Comparison of ENCODE assay signal across 14 mouse cellular contexts in genomic region chr3:84135933-84136332, GRCm38 (mm10). TPM values are rescaled to one million over a fixed set of nuclear protein-coding genes. Genes with fewer than 3 reads are reported as not detected.
DNase-seq lines count a peak whose midpoint lies in the region; ATAC-seq and TF ChIP-seq lines count a peak whose summit lies in the region.
"Had no signal": no experiment of that assay in that cellular context is flagged by ENCODE, and none has a peak within 500 bp of the region (broad histone marks: within the 10 kb centered on the region; RNA-seq: fewer than 3 reads in every experiment).

No protein-coding gene starts in this region.

- H3K27me3 ChIP-seq in heart, embryonic 13.5 days (replicated peaks) = no peaks in the 10 kb centered on the region
- no peaks in the 10 kb centered on the region for H3K27me3 ChIP-seq in lung, embryonic 16.5 days (ENCODE audit: control insufficient read depth, insufficient read depth, low read depth, low read length)
- H3K27me3 ChIP-seq in intestine, postnatal 0 days (replicated peaks; ENCODE audit: control insufficient read depth, insufficient read depth, low read length) = no peaks in the 10 kb centered on the region

- no peak overlapping the region for H3K27ac ChIP-seq in heart, embryonic 13.5 days (replicated peaks)
- no peak overlapping the region for H3K27ac ChIP-seq in lung, embryonic 16.5 days (ENCODE audit: low read length)
- H3K27ac ChIP-seq in intestine, postnatal 0 days (ENCODE audit: low read depth, low read length) = no peak overlapping the region
- H3K27ac ChIP-seq: layer of hippocampus, adult 2 months had no signal

- ATAC-seq in heart, embryonic 13.5 days (ENCODE audit: extremely low read depth, insufficient number of reproducible peaks, low FRiP score, low TSS enrichment) = no peak
- ATAC-seq in lung, embryonic 16.5 days (ENCODE audit: low read depth) = 0 out of 2 replicates have a peak, but pooled peaks have one; percentile 25
- no peak for ATAC-seq in intestine, postnatal 0 days
- ATAC-seq in megakaryocyte progenitor cell, adult 5-6 weeks (replicated peaks; ENCODE audit: poor library complexity) = peak; percentile 5; the same call in 1 of the 2 replicates
- no peak for ATAC-seq in CD4-positive, CD25-positive, alpha-beta regulatory T cell, adult 4 months
- ATAC-seq: hindbrain, embryonic 16.5 days had no signal

- no peak for DNase-seq in heart, adult 8-10 months (ENCODE audit: low spot score)
- no peak for DNase-seq in lung, adult 18-20 months
- no peak for DNase-seq in retina, embryonic 14.5 days (ENCODE audit: low spot score)
- DNase-seq: cerebellum, postnatal 10 days; spleen, adult 18-20 months had no signal

- H3K4me2 ChIP-seq in heart, embryonic 13.5 days = peak overlapping the region; percentile 47
- peak overlapping the region; percentile 2 for H3K4me2 ChIP-seq in lung, embryonic 16.5 days (ENCODE audit: low read depth, low read length)
- peak overlapping the region; percentile 40 for H3K4me2 ChIP-seq in intestine, postnatal 0 days (replicated peaks; ENCODE audit: low read depth)

- 56% methylated on average over 6 of the region's 6 CpGs for WGBS in heart, embryonic 13.5 days
- WGBS in lung, embryonic 16.5 days = 38% methylated on average over 6 of the region's 6 CpGs
- 56% methylated on average over 6 of the region's 6 CpGs for WGBS in intestine, postnatal 0 days

- H3K4me1 ChIP-seq in heart, embryonic 13.5 days = peaks cover 5% of the 10 kb centered on the region; the same call in 1 of the 2 replicates
- peaks cover 4% of the 10 kb centered on the region for H3K4me1 ChIP-seq in lung, embryonic 16.5 days (replicated peaks; ENCODE audit: control insufficient read depth, insufficient read depth, low read length)
- H3K4me1 ChIP-seq in intestine, postnatal 0 days (replicated peaks; ENCODE audit: control insufficient read depth, insufficient read depth, low read length) = no peaks in the 10 kb centered on the region

- H3K4me3 ChIP-seq in heart, embryonic 13.5 days = no peak overlapping the region
- 0 out of 2 replicates have a peak overlapping the region, but pooled peaks have one; percentile 0 for H3K4me3 ChIP-seq in lung, embryonic 16.5 days (ENCODE audit: low read length)
- H3K4me3 ChIP-seq in intestine, postnatal 0 days (ENCODE audit: low read depth, low read length) = no peak overlapping the region
- H3K4me3 ChIP-seq: layer of hippocampus, adult 2 months had no signal

- TF ChIP-seq CTCF in intestine, postnatal 0 days (IDR thresholded peaks at IDR 0.05; ENCODE audit: low read depth) = no peak

- H3K36me3 ChIP-seq in heart, embryonic 13.5 days = no peaks in the 10 kb centered on the region
- H3K36me3 ChIP-seq in lung, embryonic 16.5 days (ENCODE audit: control insufficient read depth, insufficient read depth, low read length) = no peaks in the 10 kb centered on the region
- no peaks in the 10 kb centered on the region for H3K36me3 ChIP-seq in intestine, postnatal 0 days (ENCODE audit: control insufficient read depth, insufficient read depth)

- no peak overlapping the region for H3K9ac ChIP-seq in heart, embryonic 13.5 days
- H3K9ac ChIP-seq in lung, embryonic 16.5 days (ENCODE audit: low read length) = no peak overlapping the region
- no peak overlapping the region for H3K9ac ChIP-seq in intestine, postnatal 0 days (ENCODE audit: low read depth, low read length)

- no peaks in the 10 kb centered on the region for H3K9me3 ChIP-seq in heart, embryonic 13.5 days
- H3K9me3 ChIP-seq in lung, embryonic 16.5 days (ENCODE audit: control insufficient read depth, low read length) = no peaks in the 10 kb centered on the region
- no peaks in the 10 kb centered on the region for H3K9me3 ChIP-seq in intestine, postnatal 0 days (ENCODE audit: control insufficient read depth)

RNA-seq across cellular contexts. Expression of gene Mnd1, which starts 19.7 kb away (rescaled TPM):
- 7.6 and 9.2 TPM in 2 replicates for polyA plus RNA-seq in heart, embryonic 13.5 days (2015; fragmentation: Nextera tagmentation; extraction: Ambion mirVana)
- total RNA-seq in heart, adult 8-10 months (2022) = 1 to 10 TPM; 1.9 to 3.4 (median 2.3) TPM
- 11.1 and 13.0 TPM in 2 replicates for polyA plus RNA-seq in lung, embryonic 16.5 days (2015; fragmentation: Nextera tagmentation; extraction: Ambion mirVana)
- 6.5 and 6.7 TPM in 2 replicates for polyA plus RNA-seq in intestine, postnatal 0 days (2015; fragmentation: Nextera tagmentation; extraction: Ambion mirVana)
- 34.4 and 37.2 TPM in 2 replicates for total RNA-seq in megakaryocyte progenitor cell, adult 5-6 weeks (2015)
- 38.1 and 43.0 TPM in 2 replicates for total RNA-seq in megakaryocyte progenitor cell, adult 5-6 weeks (2017)
- 1 to 10 TPM in 1 of 2 experiments, not detected in 1; 2.9 TPM for polyA plus RNA-seq in CD4-positive, CD25-positive, alpha-beta regulatory T cell, adult 4 months (2017; shearing (Covaris generic))

RNA-seq across cellular contexts. Expression of gene Gm6525, which starts 38.0 kb away (rescaled TPM):
- 0.24 and 0.28 TPM in 2 replicates for polyA plus RNA-seq in heart, embryonic 13.5 days (2015; fragmentation: Nextera tagmentation; extraction: Ambion mirVana)
- total RNA-seq in heart, adult 8-10 months (2022) = not detected
- polyA plus RNA-seq in lung, embryonic 16.5 days (2015; fragmentation: Nextera tagmentation; extraction: Ambion mirVana) = 0.98 and 1.2 TPM in 2 replicates
- polyA plus RNA-seq in intestine, postnatal 0 days (2015; fragmentation: Nextera tagmentation; extraction: Ambion mirVana) = 0.56 and 0.93 TPM in 2 replicates
- total RNA-seq in megakaryocyte progenitor cell, adult 5-6 weeks (2015) = 0.27 TPM in 1 of 2 replicates, not detected in the other
- total RNA-seq in megakaryocyte progenitor cell, adult 5-6 weeks (2017) = 0.54 and 1.1 TPM in 2 replicates
- 1 to 10 TPM in 1 of 2 experiments, under 1 TPM in 1; 0.35 to 1.1 TPM for polyA plus RNA-seq in CD4-positive, CD25-positive, alpha-beta regulatory T cell, adult 4 months (2017; shearing (Covaris generic))
- total RNA-seq: layer of hippocampus, adult 2 months; midbrain, postnatal 0 days had no signal
- polyA plus RNA-seq: urinary bladder, adult 2 months had no signal

Comparison
In these comparisons a context has a peak if more than half of its experiments do, and no peak if none do; other contexts are left out.
1. ATAC-seq: peak in lung, embryonic 16.5 days (single experiment) and megakaryocyte progenitor cell, adult 5-6 weeks (single experiment); none in heart, embryonic 13.5 days (single experiment), intestine, postnatal 0 days (single experiment) and CD4-positive, CD25-positive, alpha-beta regulatory T cell, adult 4 months (single experiment).
2. Peak in every context shown above with its lines, with median percentiles within 50 percentile points of each other: H3K4me2 ChIP-seq.